Mouse (Mus musculus) megakaryocyte, adult 5-6 weeks (primary cell): ENCODE data around the gene Fuca1. TPM values are rescaled to one million over a fixed set of nuclear protein-coding genes. Genes with fewer than 3 reads are reported as not detected.

Experiments used
- ATAC-seq: 2 replicates; pipeline ENCODE4 v1.8.0; 2016; ENCODE audit warnings: mild to moderate bottlenecking, inconsistent platforms; ENCODE audit not compliant: poor library complexity, severe bottlenecking
- total RNA-seq, 2 experiments: library from RNA; stranded (forward) in 1 of 2; stranded (reverse) in 1 of 2; fragments of 153-499, 151-499 nt in 1 of 2; fragments of 221-1000, 200-1000 nt in 1 of 2; gene quantifications; 2 replicates each; pipeline versions ENCODE4 v1.2.3 to v1.2.4; 2015 to 2017

The Fuca1 gene
- 72.1 and 86.7 TPM in 2 replicates for total RNA-seq (2015)
- total RNA-seq (2017), result 143 and 189 TPM in 2 replicates

DNA sequence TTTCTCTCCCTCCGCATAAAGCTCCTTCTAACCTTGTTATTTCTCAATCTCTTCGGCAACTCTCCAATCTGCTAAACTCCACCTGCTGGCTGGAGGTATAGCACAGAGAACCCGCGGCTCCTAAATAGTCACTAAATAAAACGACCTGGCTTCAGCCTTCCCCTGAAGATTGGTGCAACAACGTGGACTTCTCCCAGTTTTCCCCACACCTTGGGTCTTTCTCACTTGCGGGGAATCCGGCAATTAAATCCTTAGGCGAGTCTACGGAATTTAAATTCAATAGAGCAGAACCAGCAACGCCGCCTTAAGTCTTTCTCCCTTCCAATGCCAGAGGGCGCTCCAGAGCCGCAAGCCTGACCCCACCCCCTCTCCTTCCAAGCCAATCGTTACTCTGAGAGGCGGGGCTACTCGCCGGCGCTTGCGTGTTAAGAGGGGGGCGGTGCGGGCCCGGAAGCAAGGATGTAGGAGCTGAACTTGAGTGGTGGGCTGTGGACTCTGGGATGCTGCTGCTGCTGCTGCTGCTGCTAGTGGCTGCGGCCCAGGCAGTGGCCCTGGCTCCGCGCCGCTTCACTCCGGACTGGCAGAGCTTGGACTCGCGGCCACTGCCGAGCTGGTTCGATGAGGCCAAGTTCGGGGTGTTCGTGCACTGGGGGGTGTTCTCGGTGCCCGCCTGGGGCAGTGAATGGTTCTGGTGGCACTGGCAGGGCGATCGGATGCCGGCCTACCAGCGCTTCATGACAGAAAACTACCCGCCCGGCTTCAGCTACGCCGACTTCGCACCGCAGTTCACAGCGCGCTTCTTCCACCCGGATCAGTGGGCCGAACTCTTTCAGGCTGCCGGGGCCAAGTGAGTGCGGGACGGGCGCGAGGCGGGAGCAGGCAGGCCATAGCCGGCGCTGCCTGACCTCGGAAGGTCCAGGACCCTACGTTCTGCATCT lies at the start of gene Fuca1:
Gene Fuca1 (plus strand): TSS at position 432 of the 938 bp plus-strand sequence.
- peak; percentile 88 for ATAC-seq

DNA sequence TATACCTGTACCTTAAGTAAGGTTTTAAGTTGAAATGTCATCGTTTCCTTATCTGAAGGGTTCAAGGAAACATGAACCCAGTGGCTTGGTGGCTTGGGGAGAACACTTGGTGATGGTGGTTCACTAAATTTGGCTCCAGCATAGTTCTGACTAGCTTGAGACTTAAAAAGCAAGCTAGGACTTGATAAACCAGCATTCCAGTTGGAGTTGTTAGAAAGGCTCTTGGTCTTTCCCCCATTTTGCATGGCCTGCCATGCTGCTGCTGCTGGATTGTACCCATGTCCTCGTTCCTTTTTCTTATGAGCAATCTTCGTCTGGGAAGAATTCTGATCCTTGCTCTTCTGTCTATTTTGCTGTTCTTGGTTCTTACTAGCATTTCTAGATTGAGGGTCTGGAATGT lies 48.5 kb upstream of the Fuca1 start:
- no peak for ATAC-seq

- no peak for ATAC-seq
These were observed 47.7 kb upstream of the Fuca1 start for GRCm38 (mm10) chr4:135872589-135873391.

DNA sequence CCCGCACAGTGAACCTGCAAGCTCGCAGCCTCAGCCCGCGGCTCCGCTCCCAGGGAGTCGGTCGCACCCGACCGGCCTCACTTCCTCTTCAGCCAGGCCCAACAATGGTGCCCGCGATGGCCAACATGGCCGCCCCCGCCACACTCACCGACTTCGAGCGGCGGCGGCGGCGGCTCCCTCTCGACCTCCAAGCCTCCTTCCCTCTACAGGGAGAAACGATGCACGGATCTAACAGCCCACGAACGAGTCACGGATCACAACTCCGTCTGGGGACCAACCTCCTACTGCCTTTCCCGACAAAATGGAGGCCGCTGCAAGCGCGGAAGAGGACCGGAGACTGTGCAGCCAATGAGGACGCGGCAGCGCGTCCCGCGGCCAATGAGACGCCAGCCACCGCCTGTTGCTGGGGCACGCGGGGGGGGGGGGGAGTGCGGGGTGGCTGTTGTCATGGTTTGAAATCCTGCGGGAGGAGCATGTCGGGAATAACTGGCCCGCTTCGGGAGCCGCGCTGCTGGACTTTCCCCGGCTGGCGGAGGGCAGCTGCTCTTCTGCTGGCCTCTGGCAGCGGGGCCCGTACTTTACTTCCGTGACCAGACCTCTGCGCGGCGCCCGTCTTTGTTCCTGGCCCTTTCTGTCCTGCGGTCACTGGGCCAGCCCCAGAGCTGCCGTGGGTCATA lies 46.9 kb upstream of the Fuca1 start, which contains the start of gene Pnrc2:
Gene Pnrc2 (minus strand): TSS at position 325 of the 677 bp plus-strand sequence.
- ATAC-seq, result peak; percentile 67

GRCm38 (mm10) chr4:135874564-135875535 lies 45.7 kb upstream of the Fuca1 start:
- ATAC-seq, result no peak

DNA sequence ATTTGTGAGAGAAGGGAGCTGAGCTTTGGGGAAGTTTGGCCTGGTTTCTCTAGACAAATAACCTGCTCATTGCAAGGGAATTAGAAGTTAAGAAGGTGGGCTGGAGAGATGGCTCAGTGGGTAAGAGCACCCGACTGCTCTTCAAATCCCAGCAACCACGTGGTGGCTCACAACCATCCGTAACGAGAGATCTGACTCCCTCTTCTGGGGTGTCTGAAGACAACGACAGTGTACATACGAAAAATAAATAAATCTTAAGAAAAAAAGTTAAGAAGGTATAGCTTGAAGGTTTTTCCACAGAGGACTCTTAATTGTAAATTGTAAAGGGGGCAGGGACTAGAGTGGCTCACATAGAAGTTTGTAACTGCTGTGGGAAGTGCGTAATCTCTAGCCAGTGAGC lies 45.0 kb upstream of the Fuca1 start:
- no peak for ATAC-seq

GRCm38 (mm10) chr4:135875991-135876582 lies 44.4 kb upstream of the Fuca1 start:
- ATAC-seq, result peak; percentile 33

DNA sequence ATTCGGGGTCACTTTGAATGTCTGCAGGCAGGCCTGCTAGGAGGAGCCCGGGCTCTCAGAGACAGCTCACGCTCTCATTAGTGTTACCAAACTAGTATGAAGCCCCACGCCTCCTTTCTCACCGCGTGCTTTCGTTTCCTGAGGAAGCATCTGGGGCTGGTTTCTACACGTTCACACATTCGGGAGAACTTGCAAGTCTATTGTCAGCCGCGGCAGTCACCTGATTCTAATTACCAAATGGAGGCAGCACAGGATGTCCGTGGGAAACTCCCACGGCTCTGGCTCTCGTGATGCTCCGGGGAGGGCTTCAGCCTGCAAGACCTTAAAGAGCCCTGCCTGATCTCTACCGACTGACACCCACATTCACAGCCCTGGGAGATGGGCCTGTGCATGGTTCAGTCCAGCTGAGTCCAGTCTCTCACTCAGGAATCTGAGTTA lies 43.9 kb upstream of the Fuca1 start:
- ATAC-seq, result peak; percentile 66

DNA sequence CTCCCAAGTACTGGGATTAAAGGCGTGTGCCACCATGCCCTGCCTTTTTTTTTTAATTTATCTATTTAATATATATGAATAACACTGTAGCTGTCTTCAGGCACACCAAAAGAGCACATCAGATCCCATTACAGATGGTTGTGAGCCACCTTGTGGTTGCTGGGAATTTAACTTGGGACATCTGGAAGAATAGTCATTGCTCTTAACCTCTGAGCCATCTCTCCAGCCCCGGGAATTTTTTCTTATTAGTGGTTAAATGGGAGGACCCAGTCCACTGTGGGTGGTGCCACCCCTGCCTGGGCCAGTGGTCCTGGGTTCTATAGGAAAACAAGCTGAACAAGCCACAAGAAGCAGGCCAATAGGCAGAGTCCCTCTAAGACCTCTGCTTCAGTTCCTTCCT lies 42.8 kb upstream of the Fuca1 start:
- ATAC-seq, result no peak

DNA sequence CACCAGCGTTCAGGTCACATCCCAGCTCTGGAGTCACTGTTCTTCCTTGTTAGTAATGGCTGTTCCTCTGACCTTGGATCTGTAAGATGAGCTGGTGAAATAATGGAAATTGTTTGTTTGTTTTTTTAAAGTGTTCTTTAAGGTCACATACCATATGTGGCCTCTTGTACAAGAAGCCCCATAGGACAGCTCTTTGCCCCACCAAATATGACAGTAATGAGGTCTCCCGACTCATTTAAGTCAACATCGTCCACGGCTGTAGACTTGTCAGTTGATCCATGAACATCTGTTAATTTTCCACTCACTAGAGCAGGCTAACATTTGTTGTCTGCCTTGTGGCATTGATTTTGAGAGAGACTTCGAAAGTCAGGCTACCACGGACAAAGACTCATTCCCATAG lies 41.5 kb upstream of the Fuca1 start:
- ATAC-seq, result no peak

DNA sequence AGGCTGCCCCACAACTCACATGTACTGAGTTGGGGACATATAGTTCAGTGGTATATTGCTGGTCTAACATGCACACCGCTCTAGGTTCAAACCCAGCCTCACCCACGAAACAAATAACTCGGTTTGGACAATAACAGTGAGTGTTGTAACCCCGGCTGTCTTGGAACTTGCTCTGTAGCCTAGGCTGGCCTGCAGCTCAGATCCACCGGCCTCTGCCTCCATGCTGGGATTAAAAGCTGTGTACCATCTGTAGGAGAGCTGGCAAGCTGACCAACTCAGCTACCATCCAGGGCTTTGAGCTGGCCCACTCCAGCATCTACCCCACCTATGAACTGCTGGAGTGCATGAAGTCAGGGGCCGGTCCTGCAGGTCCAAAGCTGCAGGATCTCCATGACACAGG lies 40.5 kb upstream of the Fuca1 start:
- no peak for ATAC-seq

DNA sequence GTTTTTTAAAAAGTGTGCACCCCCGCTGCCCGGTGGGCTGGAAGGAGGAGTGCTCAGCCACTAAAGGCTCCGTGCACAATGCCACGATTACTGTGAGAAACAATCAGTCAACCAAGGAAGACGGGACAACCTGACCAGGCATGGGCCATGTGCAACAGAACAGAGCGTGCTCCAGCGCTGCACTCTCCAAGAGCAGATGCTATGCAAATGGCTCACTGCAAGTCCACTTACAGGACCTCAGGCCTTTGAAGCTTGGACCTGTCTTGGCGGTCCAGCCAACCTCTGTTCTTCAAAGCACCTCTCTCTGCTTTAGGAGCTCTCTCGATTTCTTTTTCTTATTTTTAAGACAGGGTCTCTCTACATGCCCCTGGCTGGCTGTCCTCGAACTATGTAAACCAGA lies 40.0 kb upstream of the Fuca1 start:
- no peak for ATAC-seq

GRCm38 (mm10) chr4:135882023-135882422 lies 38.5 kb upstream of the Fuca1 start:
- no peak for ATAC-seq

- no peak for ATAC-seq
These were observed 37.1 kb upstream of the Fuca1 start for GRCm38 (mm10) chr4:135883401-135883851.

DNA sequence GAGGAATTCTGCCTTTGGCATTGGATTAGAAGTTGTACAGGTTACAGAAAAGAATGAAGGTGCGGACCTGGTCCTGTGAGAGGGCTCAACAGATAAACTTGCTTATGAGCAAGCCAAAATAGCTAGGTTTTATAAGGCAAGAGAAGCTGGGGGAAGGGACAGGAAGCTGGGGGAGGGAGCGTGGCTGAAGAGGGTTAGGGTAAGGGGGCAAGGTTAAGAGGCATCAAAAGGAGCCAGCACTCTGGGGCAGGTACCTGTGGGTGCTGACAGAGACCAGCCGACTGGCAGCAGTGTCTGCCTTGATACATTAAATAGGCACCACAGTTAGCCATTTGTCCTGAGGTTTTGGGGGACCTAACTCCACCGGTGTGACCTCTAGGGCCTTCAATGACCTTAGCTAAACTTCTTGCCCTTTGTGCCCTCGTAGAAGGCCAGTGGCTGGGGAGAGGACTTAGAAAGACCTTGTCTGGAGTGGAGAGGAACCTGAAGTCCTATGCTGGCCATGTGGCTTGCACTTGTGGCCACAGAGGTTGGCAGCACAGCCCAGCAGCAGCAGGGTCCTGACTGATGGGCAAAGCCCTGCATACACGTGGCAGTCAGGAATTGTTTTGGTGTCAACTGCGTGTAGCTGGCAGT lies 36.5 kb upstream of the Fuca1 start:
- ATAC-seq, result no peak

DNA sequence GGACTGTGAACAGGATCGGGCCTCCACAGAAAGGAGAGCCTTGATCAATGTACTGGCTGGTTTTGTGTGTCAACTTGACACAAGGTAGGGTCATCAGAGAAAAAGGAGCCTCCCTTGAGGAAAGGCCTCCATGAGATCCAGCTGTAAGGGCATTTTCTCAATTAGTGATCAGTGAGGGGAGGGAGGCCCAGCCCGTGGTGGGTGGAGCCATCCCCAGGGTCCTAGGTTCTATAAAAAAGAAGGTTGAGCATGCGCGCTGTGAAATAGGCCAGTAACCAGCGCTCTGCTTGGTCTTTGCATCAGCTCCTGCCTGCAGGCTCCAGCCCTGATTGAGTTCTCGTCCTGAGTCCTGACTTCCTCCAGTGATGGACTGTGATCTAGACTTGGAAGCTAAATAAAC lies 36.0 kb upstream of the Fuca1 start:
- no peak for ATAC-seq

DNA sequence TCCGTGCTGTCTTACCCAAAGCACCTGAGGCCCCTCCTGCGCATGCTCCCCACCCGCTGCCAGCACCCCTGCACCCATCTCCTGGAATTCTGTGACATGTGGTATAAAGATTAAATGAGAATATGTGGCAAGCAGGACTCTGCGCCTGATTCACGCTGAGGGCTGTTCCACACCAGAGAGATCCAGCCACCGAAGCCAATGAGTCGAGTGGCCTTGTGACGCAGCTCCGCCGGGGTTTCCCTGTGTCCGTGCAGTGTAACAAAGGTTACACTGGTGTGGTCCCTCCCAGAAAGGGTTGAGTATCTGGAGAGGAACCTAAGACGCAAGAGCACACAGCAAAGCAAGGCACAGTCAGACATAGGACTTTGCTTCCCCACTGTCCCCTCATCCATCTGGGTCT lies 34.9 kb upstream of the Fuca1 start:
- ATAC-seq, result no peak

- ATAC-seq, result no peak
These were observed 34.4 kb upstream of the Fuca1 start for GRCm38 (mm10) chr4:135886184-135886583.
